Mouse (Mus musculus) MEL (cell line): ENCODE results near the gene Mfsd9. TPM values are rescaled to one million over a fixed set of nuclear protein-coding genes. Genes with fewer than 3 reads are reported as not detected.

ENCODE experiments used
- DNase-seq: peaks from one replicate; pipeline ENCODE4 v3.0.0; 2011; ENCODE audit warnings: low read depth, low spot score
- H3K27ac ChIP-seq: 2 replicates; pipeline ENCODE4 v1.5.1; 2012; ENCODE audit warnings: low read depth, mild to moderate bottlenecking, control low read depth, low read length, moderate library complexity; ENCODE audit not compliant: control insufficient read depth
- H3K27me3 ChIP-seq, 2 experiments: fragments of 150-350 bp in 1 of 2; sonication (generic) in 1 of 2; 2 replicates each; pipeline ENCODE4 v1.6.1; 2012; ENCODE audit warnings: low read length in 2 of 2, mild to moderate bottlenecking in 2 of 2, improper control_type of control experiment in 1 of 2, moderate library complexity in 1 of 2; ENCODE audit not compliant: insufficient read depth in 2 of 2, control insufficient read depth in 1 of 2
- H3K36me3 ChIP-seq, 2 experiments: 2 replicates each; pipeline ENCODE4 v1.6.1; 2012 to 2014; ENCODE audit warnings: low read length in 2 of 2, improper control_type of control experiment in 1 of 2, inconsistent platforms in 1 of 2, mild to moderate bottlenecking in 1 of 2; ENCODE audit not compliant: insufficient read depth in 2 of 2, control insufficient read depth in 1 of 2
- H3K4me1 ChIP-seq, 2 experiments: fragments of 150-350 bp in 1 of 2; sonication (generic) in 1 of 2; 2 replicates each; pipeline ENCODE4 v1.6.1; 2012; ENCODE audit warnings: low read length in 2 of 2, improper control_type of control experiment in 1 of 2, mild to moderate bottlenecking in 1 of 2; ENCODE audit not compliant: insufficient read depth in 2 of 2, control insufficient read depth in 1 of 2
- H3K4me3 ChIP-seq, 2 experiments: fragments of 150-350 bp in 1 of 2; sonication (generic) in 1 of 2; 2 replicates each; pipeline ENCODE4 v1.5.1; 2012; ENCODE audit warnings: low read depth in 2 of 2, low read length in 2 of 2, mild to moderate bottlenecking in 2 of 2, moderate library complexity in 2 of 2, control low read depth in 1 of 2, improper control_type of control experiment in 1 of 2; ENCODE audit not compliant: control insufficient read depth in 1 of 2, insufficient read depth in 1 of 2
- H3K79me2 ChIP-seq: 2 replicates; pipeline ENCODE4 v1.6.1; 2012; ENCODE audit warnings: mild to moderate bottlenecking, low read length, moderate library complexity; ENCODE audit not compliant: control insufficient read depth, poor library complexity, insufficient read depth
- H3K9ac ChIP-seq: 2 replicates; pipeline ENCODE4 v1.6.1; 2012; ENCODE audit warnings: low read depth, mild to moderate bottlenecking, control low read depth, low read length, moderate library complexity; ENCODE audit not compliant: control insufficient read depth, poor library complexity, severe bottlenecking
- H3K9me3 ChIP-seq: fragments of 150-350 bp; sonication (generic); replicated peaks from 2 replicates; pipeline ENCODE4 v1.6.1; 2012; ENCODE audit warnings: mild to moderate bottlenecking, low read length, improper control_type of control experiment, moderate library complexity; ENCODE audit not compliant: insufficient read depth
- BHLHE40 ChIP-seq: IDR thresholded peaks from 2 replicates; pipeline ENCODE4 v1.6.1; 2012; ENCODE audit warnings: low read depth, mild to moderate bottlenecking, inconsistent platforms, low read length, improper control_type of control experiment, borderline replicate concordance
- CHD1 ChIP-seq: IDR thresholded peaks from 2 replicates; pipeline ENCODE4 v1.6.1; 2012; ENCODE audit warnings: low read depth, mild to moderate bottlenecking, inconsistent platforms, low read length, improper control_type of control experiment
- CHD2 ChIP-seq: IDR thresholded peaks from 2 replicates; pipeline ENCODE4 v1.6.1; 2011; ENCODE audit warnings: low read length, improper control_type of control experiment
- CTCF ChIP-seq, 3 experiments: IDR thresholded peaks in 2 of 3; conservative IDR thresholded peaks in 1 of 3; 2 replicates each; pipeline ENCODE4 v1.5.1; 2011 to 2012; ENCODE audit warnings: low read length in 3 of 3, low read depth in 2 of 3, mild to moderate bottlenecking in 2 of 3, improper control_type of control experiment in 1 of 3, inconsistent platforms in 1 of 3, mixed read lengths in 1 of 3, moderate library complexity in 1 of 3; ENCODE audit not compliant: control insufficient read depth in 1 of 3, insufficient read depth in 1 of 3, poor library complexity in 1 of 3, severe bottlenecking in 1 of 3
- E2F4 ChIP-seq: IDR thresholded peaks from 2 replicates; pipeline ENCODE4 v1.6.1; 2011; ENCODE audit warnings: low read depth, low read length, improper control_type of control experiment, borderline replicate concordance
- GABPA ChIP-seq: IDR thresholded peaks from 2 replicates; pipeline ENCODE4 v1.6.1; 2012; ENCODE audit warnings: low read depth, mild to moderate bottlenecking, inconsistent platforms, low read length, improper control_type of control experiment, moderate library complexity
- HCFC1 ChIP-seq: IDR thresholded peaks from 2 replicates; pipeline ENCODE4 v1.6.1; 2012; ENCODE audit warnings: low read depth, mild to moderate bottlenecking, inconsistent platforms, low read length, improper control_type of control experiment, moderate library complexity
- JUND ChIP-seq: IDR thresholded peaks from 2 replicates; pipeline ENCODE4 v1.6.1; 2011; ENCODE audit warnings: low read depth, mild to moderate bottlenecking, improper control_type of control experiment, low read length
- KAT2A ChIP-seq: conservative IDR thresholded peaks from 2 replicates; pipeline ENCODE4 v1.6.1; 2012; ENCODE audit warnings: low read depth, low read length, improper control_type of control experiment, inconsistent platforms
- MAFK ChIP-seq: IDR thresholded peaks from 2 replicates; pipeline ENCODE4 v1.6.1; 2011; ENCODE audit warnings: low read depth, mild to moderate bottlenecking, low read length, improper control_type of control experiment, borderline replicate concordance
- MAX ChIP-seq: IDR thresholded peaks from 2 replicates; pipeline ENCODE4 v1.6.1; 2011; ENCODE audit warnings: low read length, improper control_type of control experiment
- MAZ ChIP-seq: IDR thresholded peaks from 2 replicates; pipeline ENCODE4 v1.6.1; 2012; ENCODE audit warnings: low read depth, mild to moderate bottlenecking, inconsistent platforms, low read length, improper control_type of control experiment
- MYB ChIP-seq: IDR thresholded peaks from 2 replicates; pipeline ENCODE4 v1.6.1; 2011; ENCODE audit warnings: mild to moderate bottlenecking, low read depth, low read length, improper control_type of control experiment
- NELFE ChIP-seq: IDR thresholded peaks from 2 replicates; pipeline ENCODE4 v1.6.1; 2011; ENCODE audit warnings: low read depth, low read length, improper control_type of control experiment
- NRF1 ChIP-seq: IDR thresholded peaks from 2 replicates; pipeline ENCODE4 v1.6.1; 2014; ENCODE audit warnings: low read depth, mild to moderate bottlenecking, inconsistent platforms, low read length, improper control_type of control experiment, moderate library complexity; ENCODE audit not compliant: poor library complexity, insufficient read depth, severe bottlenecking
- POLR2A ChIP-seq, 2 experiments: IDR thresholded peaks; 2 replicates each; pipeline ENCODE4 v1.6.1; 2011 to 2012; ENCODE audit warnings: low read length in 2 of 2, mild to moderate bottlenecking in 2 of 2, control low read depth in 1 of 2, improper control_type of control experiment in 1 of 2, low read depth in 1 of 2, moderate library complexity in 1 of 2; ENCODE audit not compliant: control insufficient read depth in 1 of 2, insufficient read depth in 1 of 2, poor library complexity in 1 of 2
- RCOR1 ChIP-seq: IDR thresholded peaks from 2 replicates; pipeline ENCODE4 v1.6.1; 2012; ENCODE audit warnings: low read depth, mild to moderate bottlenecking, inconsistent platforms, low read length, improper control_type of control experiment
- SMC3 ChIP-seq: IDR thresholded peaks from 2 replicates; pipeline ENCODE4 v1.6.1; 2011; ENCODE audit warnings: low read depth, low read length, improper control_type of control experiment
- TAL1 ChIP-seq: IDR thresholded peaks from 2 replicates; pipeline ENCODE4 v1.6.1; 2012; ENCODE audit warnings: mild to moderate bottlenecking, inconsistent platforms, low read length, moderate library complexity, mixed read lengths
- UBTF ChIP-seq: IDR thresholded peaks from 2 replicates; pipeline ENCODE4 v1.6.1; 2012; ENCODE audit warnings: low read depth, mild to moderate bottlenecking, inconsistent platforms, low read length, improper control_type of control experiment, moderate library complexity, borderline replicate concordance; ENCODE audit not compliant: insufficient read depth
- USF1 ChIP-seq: IDR thresholded peaks from 2 replicates; pipeline ENCODE4 v1.6.1; 2014; ENCODE audit warnings: low read depth, mild to moderate bottlenecking, inconsistent platforms, low read length, improper control_type of control experiment, moderate library complexity
- ZC3H11A ChIP-seq: IDR thresholded peaks from 2 replicates; pipeline ENCODE4 v1.6.1; 2012; ENCODE audit warnings: low read depth, mild to moderate bottlenecking, inconsistent platforms, low read length, improper control_type of control experiment
- polyA plus RNA-seq, 2 experiments: library from polyadenylated mRNA; stranded (reverse) in 1 of 2; unstranded in 1 of 2; fragments of >175 nt in 1 of 2; fragments of >200 nt in 1 of 2; gene quantifications; 2 replicates each; pipeline versions ENCODE4 v1.2.1 to v1.2.4; 2012; ENCODE audit warnings: low replicate concordance in 2 of 2, low read depth in 1 of 2; ENCODE audit not compliant: insufficient read length in 2 of 2, insufficient read depth in 1 of 2, missing spikeins in 1 of 2
- total RNA-seq: library from RNA; depleted of rRNA; stranded (reverse); fragments of 300-350 nt; gene quantifications from 2 replicates; pipeline ENCODE4 v1.2.3, GENCODE M21; 2012

Mfsd9 gene
- total and polyA plus RNA-seq, 3 experiments, result 1.0 to 1.4 TPM; not detected in 1

DNA sequence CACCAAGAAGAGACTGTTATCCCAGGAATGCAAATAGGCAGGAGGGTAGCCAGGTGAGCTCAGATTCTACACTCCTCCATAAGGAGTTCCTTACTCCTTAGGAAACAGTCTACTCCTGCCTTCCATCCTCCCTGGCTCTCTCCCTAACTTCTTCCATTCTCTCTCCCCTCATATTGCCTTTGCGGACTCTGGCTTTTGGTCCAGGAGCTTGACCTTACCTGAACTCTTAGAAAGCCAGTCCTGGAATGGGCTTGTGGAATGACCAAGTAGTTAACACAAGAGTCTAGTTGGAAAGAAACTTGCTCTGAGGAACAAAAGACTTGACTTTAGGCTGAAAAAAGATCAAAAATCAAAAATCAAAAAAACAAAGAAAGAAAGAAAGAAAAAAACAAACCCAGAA lies 61.9 kb downstream of the Mfsd9 start:
- Histone ChIP-seq H3K9ac (no peak overlapping the region), H3K4me1 (no peaks in the 10 kb centered on the region), H3K27ac (no peak overlapping the region), H3K79me2 (no peaks in the 10 kb centered on the region), H3K27me3 (no peaks in the 10 kb centered on the region; a peak in 1 of 4 replicates), H3K4me3 (no peak overlapping the region), H3K9me3 (no peaks in the 10 kb centered on the region)
- DNase-seq, result no peak
- TF ChIP-seq SMC3, result no peak
- TF ChIP-seq MAZ, result no peak
- no peak for TF ChIP-seq MAX
- TF ChIP-seq NELFE, result no peak
- no peak for TF ChIP-seq ZC3H11A
- TF ChIP-seq CHD1, result no peak
- no peak for TF ChIP-seq JUND
- TF ChIP-seq UBTF, result no peak
- no peak for TF ChIP-seq RCOR1
- no peak for TF ChIP-seq NRF1
- TF ChIP-seq CTCF (IDR thresholded peaks at IDR 0.05 in 2 of 3, conservative IDR thresholded peaks at IDR 0.05 in 1 of 3; ENCODE audit: control insufficient read depth in 1 of 3, insufficient read depth in 1 of 3, low read depth in 2 of 3, low read length in 3 of 3, poor library complexity in 1 of 3, severe bottlenecking in 1 of 3), result no peak
- TF ChIP-seq BHLHE40, result no peak
- TF ChIP-seq USF1, result no peak
- no peak for TF ChIP-seq E2F4
- no peak for TF ChIP-seq CHD2
- TF ChIP-seq KAT2A, result no peak
- TF ChIP-seq, all 39 proteins: peak for 0
- no peaks in the 10 kb centered on the region for H3K36me3 ChIP-seq

DNA sequence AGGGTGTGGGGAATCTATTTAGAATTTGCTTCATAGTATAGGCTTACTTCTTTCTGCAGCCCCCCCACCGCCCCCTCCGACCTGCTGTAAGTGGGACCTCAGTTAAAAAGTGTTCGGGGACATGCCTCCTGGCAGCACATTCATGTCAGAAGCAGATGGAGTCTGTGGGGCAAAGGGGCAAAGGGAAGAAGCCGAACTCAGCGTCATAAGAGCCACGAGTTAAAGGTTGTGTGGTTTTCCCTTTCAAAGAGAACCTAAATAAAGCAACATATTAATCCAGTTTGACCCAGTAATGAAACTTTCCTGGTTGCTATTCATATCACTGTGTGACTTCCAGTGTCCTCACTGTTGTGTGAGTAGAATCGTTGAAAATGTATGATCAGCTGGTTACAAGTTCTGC lies 63.1 kb downstream of the Mfsd9 start:
- Histone ChIP-seq H3K4me3 (no peak overlapping the region), H3K79me2 (no peaks in the 10 kb centered on the region), H3K36me3 (no peaks in the 10 kb centered on the region), H3K4me1 (no peaks in the 10 kb centered on the region), H3K27me3 (no peaks in the 10 kb centered on the region; a peak in 1 of 4 replicates), H3K27ac (no peak overlapping the region), H3K9me3 (no peaks in the 10 kb centered on the region), H3K9ac (no peak overlapping the region)
- TF ChIP-seq CHD2 (no peak), MYB (no peak), ZC3H11A (no peak), TAL1 (no peak), CHD1 (no peak), POLR2A (IDR thresholded peaks at IDR 0.05; ENCODE audit: control insufficient read depth in 1 of 2, insufficient read depth in 1 of 2, low read depth in 1 of 2, low read length in 2 of 2, poor library complexity in 1 of 2) (no peak), HCFC1 (no peak), MAFK (no peak), GABPA (no peak)
- DNase-seq, result no peak
